Mouse (Mus musculus): ENCODE data around the gene Srsf2.
"Not testable (repeated sequence)": the region's sequence is repeated elsewhere in the genome, so short reads cannot be mapped to it uniquely, and the experiment has no call there.

Gene Srsf2

DNA sequence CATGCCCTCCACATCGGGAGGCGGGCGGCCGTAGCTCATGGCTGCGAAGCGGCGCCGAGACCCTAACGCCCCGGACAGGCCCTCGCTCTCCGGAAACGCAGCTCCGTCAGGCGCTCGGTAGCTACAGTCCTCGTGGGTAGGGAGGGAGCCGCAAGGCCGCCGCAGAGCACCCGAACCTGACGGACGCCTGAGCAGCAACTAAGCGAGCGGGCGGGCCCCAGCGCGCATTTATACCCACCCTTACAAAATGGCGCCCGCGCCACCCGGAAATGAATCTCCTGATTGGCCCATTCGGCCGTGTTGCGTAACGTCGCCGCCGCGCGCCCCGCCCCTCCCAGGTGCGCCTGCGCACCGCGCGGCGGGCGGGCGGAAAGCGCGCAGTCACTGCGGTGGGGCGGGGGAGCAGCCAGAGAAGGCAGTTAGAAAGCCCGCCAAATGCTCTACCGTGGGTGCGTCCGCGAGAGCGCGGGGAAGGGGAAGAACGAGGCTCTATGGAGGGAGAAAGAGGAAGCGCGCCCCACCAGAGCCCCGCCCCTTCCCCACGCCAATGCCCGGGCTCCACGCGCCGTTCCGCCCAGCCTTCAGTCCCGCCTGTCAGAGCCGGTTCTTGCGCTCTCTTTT, at the start of gene Srsf2:
Gene Srsf2 (minus strand): TSS at position 204 of the 621 bp plus-strand sequence.
- peak; percentile 97 for DNase-seq

DNA sequence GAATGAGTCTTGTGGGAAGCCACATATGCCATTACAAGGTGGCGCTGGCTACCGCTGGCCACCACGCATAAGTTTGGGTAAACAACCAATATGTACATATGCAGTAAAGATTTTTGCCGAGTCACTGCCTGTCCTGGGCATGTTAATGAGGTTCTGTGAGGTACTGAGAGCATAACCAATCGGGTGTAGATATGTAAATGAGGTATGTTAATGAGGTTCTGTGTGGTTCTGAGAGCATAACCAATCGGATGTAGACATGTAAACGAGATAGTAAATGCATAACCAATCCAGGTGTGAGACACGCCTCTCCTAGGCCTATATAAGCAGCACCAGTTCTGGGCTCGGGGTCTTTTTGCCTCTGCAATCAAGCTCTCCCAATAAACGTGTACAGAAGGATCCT, 49.7 kb upstream of the Srsf2 start:
- not testable (repeated sequence) for DNase-seq

DNA sequence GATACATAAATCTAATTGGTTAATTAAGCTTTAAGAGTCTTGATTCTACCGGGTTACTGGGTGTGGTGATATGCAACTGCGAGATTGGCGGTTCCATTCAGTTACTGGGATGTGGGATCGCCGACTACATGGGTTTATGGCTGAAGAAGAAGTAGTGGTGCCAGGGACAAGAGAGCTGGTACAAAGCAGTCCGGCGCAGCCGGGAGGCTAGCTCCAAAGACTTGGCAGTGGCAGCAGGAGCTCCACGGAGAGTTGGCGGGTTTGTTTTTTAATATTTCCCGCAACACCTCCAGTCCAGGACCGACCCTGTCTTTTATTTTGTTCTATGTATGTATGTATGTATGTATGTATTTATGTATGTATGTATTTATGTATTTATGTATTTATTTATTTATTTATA, 46.4 kb upstream of the Srsf2 start:
- DNase-seq, result no peak

DNA sequence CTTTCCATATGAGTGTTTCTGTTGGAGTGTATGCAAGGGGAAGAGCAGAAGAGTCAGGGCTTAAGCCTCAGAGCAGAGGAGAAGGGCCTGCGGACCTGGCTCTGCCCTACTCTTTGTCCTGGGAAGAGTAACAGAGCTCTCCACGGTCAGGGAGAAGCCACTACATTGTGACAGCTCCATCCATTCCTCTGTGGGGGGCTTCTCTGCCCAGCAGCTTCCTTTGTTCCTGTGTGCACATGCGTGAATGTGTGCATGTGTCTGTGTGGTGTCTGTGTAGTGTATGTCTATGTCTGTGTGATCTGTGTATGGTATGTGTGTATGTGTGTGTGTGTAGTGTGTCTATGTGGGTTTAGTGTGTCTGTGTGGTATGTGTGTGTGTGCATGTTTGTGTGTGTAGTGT, 42.5 kb upstream of the Srsf2 start:
- DNase-seq, result no peak

DNA sequence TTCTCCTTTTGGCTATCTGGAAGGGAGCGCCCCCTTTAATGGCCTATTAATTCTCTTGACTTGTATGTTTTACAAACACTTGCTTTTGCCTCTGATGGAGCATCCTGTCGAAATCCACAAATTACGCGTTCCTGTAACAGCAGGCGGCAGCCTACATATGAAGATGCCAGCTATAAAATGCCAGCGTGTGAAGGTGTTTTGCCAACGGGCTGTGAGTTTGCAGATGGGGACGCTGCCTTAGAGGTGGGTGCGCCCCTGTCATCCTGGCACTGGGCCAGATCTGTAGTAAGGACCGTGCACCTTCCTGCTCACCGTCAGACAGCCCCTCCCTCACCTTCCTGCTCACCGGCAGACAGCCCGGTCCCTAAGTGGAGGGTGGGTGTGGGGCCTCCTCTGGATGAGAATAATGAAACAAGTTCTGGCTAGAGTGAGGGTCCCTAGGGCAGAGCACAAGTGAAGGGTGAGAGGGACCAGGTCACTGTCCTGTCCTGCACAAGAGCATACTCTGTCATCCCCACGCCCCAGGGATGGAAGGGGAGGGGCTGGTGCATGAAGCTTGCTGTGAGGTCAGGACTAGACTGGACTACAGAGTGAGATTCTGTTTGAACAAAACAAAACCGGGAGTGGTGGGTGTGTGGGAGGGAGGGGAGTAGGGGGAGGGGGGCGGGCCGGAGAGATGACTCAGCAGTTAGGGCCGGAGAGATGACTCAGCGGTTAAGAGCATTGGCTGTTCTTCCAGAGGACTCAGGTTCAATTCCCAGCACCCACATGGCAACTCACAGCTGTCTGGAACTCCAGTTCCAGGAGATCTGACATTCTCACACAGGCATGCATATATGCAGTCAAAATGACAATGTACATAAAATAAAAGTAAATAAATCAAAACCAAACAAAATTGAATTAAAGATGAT, 40.9 kb upstream of the Srsf2 start:
- DNase-seq, result no peak

DNA sequence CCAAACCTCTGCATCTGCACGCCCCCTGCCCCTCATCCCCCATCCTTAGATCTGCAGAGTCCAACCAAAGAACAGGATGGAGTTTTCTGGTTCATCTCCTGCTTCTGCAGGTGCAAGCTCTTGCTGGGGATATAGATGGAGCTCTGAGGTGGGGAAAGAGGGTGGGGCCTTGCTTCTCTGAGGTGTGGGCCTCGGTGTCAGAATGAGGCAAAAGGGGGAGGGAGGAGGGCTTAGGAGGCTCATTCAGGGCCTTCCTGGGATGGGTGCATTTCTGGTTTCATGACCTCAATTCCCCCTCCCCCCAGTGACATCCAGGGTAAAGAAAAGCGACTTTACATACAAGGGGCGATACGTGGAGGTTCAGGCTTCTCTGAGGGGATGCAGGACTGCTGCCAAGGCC, 34.2 kb upstream of the Srsf2 start:
- no peak for DNase-seq

DNA sequence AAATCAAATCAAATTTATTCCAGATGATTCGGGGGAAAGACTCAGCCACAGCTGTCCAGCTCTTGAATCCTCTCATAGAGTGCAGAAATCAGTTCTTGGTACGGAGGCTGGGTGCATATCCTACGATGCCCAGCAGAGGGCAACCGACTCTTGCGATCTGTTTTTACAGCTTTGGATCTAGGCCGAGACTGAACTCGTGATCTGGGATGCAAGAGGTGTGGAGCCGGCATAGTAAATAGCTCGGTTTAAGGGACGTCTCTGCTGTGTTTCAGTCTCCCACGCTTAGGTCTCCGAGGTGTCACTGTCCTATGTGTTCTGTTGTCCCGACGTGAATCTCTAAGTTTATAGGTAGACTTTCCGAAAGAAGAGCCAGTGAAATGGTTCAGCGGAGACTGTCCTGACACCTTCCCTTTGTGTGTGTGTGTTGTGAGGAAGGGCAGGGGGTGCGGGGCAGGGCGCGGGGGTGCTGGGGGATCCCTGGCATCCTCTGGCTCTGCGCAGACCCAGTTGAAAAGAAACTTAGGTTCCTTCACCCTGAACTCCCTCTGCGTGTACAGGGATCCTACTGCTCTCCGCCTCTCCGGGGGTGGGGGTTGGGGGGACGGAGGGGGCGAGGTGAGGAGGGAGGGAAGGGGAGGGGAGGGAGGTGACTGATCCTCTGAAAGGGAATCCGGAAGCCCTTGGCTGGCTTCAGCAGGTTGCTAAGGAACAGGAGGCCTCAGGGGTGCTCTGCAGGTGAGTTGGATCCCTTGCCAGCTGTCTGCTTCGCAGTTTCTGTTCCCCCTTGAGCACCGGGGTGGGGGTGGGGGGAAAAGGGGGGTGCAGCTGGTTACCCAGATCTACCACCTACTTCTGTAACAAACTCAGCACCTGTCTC, 32.6 kb upstream of the Srsf2 start:
- peak; percentile 88 for DNase-seq

DNA sequence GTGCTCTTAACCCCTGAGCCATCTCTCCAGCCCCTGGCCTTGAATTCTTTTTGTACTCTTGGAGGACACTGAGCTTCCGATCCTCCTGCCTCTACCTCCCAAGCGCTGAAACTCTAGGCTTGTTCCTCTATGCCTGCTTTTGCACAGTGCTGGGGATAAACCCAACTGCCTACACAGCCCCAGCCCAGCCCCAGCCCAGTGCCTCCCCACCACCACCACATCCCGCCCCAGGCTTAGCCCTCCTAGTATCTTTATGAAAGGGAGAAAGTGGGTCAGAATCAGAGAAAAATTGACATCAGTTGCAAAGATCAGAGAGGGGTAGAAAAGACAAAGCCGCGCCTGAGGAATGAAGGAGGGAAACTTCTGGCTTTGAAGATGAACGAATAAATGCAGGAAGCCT, 31.2 kb upstream of the Srsf2 start:
- no peak for DNase-seq

DNA sequence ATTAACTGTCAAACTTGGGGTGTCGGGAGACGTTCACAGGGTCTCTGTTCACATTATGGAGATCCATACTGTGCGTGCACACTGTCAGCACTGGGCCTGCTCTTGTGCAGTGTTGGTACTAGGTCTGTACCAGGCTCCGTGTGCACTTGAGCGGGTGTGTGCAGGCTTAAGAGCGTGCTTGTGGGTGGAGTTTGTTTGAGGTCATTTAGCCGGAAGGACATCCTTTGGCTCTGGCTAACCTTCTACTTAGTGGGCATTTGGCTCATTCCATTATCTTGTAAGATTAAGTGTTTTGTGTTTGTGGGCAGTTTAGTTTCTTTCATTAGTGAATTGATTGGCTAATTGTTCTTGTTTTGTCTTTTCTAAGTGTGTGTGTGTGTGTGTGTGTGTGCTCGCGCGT, 29.6 kb upstream of the Srsf2 start:
- no peak for DNase-seq

DNA sequence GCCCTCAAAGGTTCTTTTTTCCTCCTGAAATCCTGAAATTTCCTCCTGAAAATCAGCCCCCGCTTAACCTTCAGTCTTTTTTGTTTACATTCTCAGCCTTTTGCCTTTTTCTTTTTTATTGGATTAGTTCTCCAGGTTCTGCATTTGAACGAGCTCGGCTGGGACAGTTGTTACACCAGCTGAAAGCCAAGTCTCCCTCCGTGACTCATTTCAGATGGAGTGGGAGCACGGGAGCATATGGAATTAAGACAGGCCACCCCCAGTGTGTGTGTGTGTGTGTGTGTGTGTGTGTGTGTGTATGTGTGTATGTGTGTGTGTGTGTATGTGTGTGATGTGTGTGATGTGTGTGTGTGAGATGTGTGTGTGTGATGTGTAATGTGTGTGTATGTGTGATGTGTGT, 28.5 kb upstream of the Srsf2 start:
- DNase-seq, result no peak

DNA sequence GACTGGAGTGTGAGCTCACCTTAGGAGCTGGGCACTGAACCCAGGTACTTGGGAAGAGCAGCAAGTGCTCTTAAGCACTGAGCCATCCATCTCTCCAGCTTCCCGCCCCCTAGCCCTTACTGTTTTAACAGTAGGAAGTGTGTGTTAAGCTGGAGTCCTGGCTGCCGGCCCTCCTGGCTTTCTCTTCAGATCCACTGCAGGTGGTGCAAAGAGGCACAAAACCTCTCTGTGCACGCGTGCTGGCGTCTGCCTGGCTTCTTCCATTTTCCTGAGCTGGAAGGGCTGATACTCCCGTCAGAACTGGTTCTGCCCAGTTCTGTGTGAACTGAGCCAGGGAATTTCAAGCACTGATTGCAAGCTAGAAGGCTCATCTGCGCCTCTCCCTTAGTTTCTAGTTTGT, 27.9 kb upstream of the Srsf2 start:
- DNase-seq, result no peak

DNA sequence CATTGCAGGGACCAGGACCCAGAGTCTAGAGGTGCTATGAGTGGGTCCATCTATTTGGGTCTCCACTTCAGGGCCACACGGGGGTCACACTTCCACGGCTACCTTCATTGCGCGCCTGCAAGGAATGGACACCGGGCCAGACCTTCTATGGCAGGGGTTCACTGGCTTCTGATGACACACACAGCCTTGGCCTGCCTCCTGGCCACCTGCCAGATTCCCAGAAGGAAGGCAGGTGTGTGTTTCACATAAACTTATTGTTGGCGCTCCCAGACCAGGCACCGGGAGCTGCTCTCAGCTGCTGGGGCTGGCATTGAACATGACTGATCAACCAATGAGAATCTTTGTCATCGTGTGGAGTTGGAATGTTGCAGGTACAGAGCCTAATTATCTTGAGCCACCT, 25.6 kb upstream of the Srsf2 start:
- no peak for DNase-seq

DNA sequence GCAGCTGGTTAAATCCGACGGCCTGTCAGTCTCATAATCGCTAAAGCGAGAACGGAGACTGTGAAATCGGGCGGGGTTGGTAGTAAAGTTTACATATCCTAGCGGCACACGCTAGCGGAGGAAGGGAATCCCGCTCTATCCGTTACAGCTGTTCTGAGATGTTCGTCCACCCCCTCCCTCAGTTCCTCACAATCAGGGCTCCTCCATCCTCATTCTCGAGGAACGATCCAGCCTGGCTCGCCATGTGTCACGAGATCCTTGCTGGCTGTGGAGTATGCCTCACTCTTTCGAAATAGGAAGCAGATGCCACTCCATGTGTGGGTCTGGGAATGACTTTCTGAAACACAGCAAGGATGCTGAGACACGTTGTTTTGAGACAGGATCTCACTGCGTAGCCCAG, 21.1 kb upstream of the Srsf2 start:
- no peak for DNase-seq

DNA sequence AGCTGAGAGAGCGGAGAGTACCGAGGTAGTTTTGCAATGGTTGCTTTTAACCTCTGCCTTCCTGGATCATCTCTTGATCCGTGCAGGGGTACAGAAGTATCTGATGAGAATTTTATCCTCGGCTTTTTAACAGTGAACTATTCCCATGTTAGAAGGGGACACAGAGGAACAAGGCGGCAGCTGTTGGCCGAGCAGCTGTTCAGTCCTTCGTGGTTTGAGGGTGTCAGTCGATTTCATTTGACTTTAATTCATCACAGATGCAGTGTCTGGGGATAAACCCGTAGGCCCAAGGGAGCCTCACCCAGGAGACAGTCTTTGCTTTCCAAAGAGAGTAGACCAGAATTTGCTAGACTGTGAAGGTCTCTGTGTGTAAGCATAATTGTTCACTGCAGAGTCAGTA, 18.6 kb upstream of the Srsf2 start:
- DNase-seq, result no peak

DNA sequence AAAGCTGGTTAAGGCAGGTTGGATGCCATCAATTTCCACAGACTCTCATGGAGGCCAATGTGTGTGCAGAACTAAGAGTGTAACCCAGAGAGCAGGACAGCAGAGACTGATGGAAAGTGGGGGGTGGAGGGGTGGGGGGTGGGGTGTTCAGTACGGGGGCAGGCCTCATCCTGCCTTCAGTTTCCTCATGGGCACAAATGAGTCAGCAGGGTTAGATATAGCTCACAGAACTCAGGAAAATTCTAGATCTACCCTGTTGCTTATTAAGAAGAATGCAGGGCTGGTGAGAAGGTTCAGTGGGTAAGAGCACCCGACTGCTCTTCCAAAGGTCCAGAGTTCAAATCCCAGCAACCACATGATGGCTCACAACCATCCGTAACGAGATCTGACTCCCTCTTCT, 16.7 kb upstream of the Srsf2 start:
- DNase-seq, result no peak

DNA sequence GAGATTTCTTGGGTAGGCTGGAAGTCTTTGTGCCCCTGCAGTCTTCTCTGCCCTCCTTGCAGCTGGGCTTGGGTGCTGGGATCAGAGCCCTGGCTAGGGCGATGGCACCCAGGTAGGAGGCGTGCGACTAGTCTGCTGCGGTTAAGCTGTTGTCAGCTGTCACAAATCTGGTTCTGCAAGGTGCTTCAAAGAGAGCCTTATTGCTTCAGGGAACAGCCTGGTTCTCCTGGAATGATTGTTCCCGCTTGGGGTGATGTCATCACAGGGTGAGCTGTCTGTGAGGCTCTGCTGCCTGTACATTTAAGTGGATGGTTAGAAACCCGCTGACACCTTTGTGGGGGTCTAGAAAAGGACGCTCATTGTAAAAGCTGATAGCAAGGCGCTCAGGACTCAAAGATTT, 16.3 kb upstream of the Srsf2 start:
- peak; percentile 69 for DNase-seq

DNA sequence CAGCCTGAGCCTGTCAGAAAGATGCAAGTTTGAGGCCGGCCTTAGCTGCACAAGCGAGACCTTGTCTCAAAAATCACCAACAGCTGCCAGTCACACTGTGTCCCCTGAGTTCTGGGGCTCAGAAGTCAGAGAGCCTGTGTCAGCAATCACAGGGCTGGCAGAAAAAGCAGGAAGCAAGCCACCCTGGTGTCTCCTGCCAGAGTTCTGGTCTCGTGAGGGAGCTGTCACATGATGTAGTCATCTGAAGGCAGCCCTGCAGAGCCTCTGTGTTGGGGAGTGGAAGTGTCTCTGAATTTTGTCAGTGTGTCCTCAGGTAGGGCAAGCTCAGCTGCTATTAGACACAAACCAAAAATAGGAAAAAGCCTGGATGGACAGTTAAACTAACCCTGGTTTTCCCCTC, 15.2 kb upstream of the Srsf2 start:
- DNase-seq, result peak; percentile 28

DNA sequence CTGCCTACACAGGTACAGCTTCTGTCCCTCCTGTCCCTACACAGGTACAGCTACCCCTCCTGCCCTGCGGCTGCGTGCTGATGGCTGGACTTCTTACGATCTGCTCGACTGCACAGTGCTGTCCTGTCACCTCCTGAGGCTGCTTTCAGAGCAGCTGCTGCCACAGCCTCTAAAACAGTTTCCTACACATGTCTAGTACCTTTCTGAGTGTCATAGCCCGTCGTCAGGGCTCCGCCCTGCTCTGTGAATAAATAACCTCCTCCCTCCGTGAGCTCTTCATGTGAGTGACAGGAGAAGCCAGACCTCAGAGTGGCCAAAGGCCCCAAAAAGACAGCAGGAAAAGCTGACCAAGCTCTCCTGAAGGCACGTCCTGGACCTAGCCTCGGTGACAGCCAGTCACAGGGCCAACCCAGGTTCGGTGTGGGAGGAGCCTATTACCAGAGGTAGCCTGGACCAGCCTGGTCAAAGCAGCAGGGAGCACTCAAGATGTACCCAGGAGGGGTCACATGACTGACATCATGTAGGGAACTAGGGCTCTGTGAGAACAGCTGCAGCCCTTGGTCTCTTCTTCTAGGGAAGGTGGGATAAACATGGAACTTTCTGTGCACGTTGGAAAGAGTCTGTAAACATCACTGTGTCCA, 13.2 kb upstream of the Srsf2 start:
- DNase-seq, result no peak

DNA sequence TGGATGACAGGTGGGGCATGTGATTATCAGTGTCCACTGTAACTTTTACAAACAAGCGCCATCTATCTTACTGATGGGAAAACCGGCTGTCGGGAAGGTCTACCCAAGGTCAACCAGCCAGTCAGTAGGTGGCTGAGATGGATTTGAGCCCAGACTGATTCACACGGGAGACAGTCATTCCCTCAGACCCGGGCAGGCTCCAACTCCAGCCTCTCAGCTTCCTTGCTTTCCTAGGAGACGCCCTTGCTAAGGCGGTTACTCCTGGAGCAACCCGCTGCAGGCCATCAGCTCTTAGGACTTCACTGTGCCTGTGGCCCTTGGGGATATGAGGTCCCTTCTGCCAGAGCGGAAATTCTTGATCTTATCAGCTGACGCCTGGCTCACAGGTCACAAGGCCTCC, 11.6 kb upstream of the Srsf2 start:
- DNase-seq, result peak; percentile 12

DNA sequence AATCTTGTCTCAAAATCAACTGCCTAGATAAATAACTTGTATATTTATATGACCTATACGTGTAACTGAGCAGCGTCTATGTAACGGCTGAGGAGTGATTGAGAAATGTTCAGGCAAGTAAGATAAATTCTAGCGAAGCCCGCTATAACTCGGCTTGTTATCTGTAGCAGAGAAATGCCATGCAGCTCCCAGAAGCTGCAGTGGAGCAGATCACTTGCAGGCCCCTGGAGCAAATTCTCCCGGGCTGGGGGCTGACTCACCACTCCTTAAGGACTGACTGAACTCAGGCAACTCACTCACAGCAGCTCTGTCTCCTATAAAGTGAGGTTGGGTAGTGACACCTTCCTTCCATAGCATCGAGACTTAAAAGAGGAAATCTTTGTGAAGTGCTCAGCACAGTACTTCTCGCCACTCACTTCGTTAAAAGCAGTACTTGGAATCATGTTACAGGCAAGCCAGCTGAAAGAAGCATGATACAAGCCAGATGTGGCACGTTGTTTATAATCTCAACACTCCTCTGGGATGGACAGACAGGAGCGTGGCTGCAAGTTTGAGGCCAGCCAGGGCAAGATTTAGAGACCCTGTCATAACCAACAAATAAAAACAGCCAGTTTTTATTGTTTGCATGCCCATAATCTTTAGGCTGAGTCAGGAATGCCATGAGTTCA, 4.4 kb upstream of the Srsf2 start:
- DNase-seq, result no peak

DNA sequence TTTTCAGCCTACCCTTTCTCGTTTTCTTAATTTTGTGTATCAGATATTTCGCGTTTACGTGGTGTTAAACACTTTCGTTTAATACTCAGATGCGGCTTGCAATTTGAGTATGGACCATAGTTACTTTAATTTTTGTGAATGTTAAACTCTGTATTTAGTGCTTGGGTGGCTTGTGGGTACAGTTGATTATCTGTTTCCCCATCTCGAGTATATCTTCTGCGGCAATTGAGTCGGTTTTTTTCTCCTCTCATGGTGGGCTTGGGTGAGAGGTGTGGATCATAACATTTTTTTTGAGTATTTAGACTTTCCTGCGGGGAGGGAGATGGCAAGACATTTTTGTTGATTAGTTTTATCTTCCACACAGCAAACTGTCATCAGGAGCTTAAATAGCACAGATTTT, 1.4 kb upstream of the Srsf2 start:
- DNase-seq, result no peak

DNA sequence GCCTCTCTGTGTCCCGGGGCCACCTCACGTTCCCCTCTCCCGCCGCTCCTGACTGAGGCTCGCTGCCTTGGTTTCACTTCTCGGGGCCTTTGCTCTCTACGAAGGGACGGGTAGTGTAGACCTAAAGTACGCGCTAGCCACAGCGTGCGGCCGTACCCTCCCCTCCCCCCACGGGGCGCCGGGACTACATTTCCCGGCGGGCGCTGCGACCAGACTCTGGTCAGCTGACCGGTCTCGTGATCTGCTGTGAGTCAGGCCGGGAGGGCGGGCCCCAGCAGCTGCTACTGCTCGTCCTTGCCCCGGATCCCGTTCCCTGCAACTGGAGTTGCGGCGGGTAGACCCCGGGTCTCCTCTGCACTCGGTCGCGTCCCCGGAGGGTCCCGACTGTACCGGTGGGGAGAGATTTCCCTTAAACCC, 626 bp upstream of the Srsf2 start:
- peak; percentile 99 for DNase-seq
